Mouse (Mus musculus) heart, adult 2 months (tissue): Measurements from ENCODE around the gene Spred3. TPM values are rescaled to one million over a fixed set of nuclear protein-coding genes. Genes with fewer than 3 reads are reported as not detected.
A peak's percentile ranks its signal among the peaks of the same experiment; 100 is the strongest.
"Not testable (repeated sequence)": the region's sequence is repeated elsewhere in the genome, so short reads cannot be mapped to it uniquely, and the experiment has no call there.

Experiments
- DNase-seq, 2 experiments: peaks; one replicate each; pipeline ENCODE4 v3.0.0; 2021
- H3K27ac ChIP-seq: fragments of 200-600 bp; 2 replicates; pipeline ENCODE4 v1.8.1; 2022
- H3K27me3 ChIP-seq: fragments of 200-500 bp; 2 replicates; pipeline ENCODE4 v1.6.1; 2012; ENCODE audit warnings: mild to moderate bottlenecking, low read length, inconsistent platforms, mixed read lengths; ENCODE audit not compliant: control insufficient read depth, insufficient read depth
- H3K36me3 ChIP-seq: fragments of 200-500 bp; 2 replicates; pipeline ENCODE4 v1.6.1; 2012; ENCODE audit warnings: low read length, inconsistent platforms; ENCODE audit not compliant: control insufficient read depth, insufficient read depth
- H3K4me1 ChIP-seq: fragments of 200-500 bp; 2 replicates; pipeline ENCODE4 v1.6.1; 2011; ENCODE audit warnings: low read length; ENCODE audit not compliant: control insufficient read depth, insufficient read depth
- H3K4me3 ChIP-seq: fragments of 200-600 bp; 2 replicates; pipeline ENCODE4 v1.8.1; 2022
- H3K79me2 ChIP-seq: fragments of 200-500 bp; replicated peaks from 2 replicates; pipeline ENCODE4 v1.6.1; 2012; ENCODE audit warnings: mild to moderate bottlenecking, inconsistent platforms, low read length, moderate library complexity, mixed read lengths; ENCODE audit not compliant: control insufficient read depth, insufficient read depth
- H3K9ac ChIP-seq: fragments of 200-500 bp; 2 replicates; pipeline ENCODE4 v1.6.1; 2012; ENCODE audit warnings: low read depth, mild to moderate bottlenecking, control low read depth, inconsistent platforms, low read length, mixed read lengths
- CTCF ChIP-seq: fragments of 200-600 bp; IDR thresholded peaks from 2 replicates; pipeline ENCODE4 v1.8.1; 2022; ENCODE audit warnings: antibody characterized with exemption, mild to moderate bottlenecking, moderate library complexity
- EP300 ChIP-seq: fragments of 200-500 bp; IDR thresholded peaks from 2 replicates; pipeline ENCODE4 v1.6.1; 2011; ENCODE audit warnings: low read depth, low read length, control low read depth; ENCODE audit not compliant: insufficient read depth
- POLR2A ChIP-seq: fragments of 200-500 bp; IDR thresholded peaks from 2 replicates; pipeline ENCODE4 v1.6.1; 2011; ENCODE audit warnings: mild to moderate bottlenecking, low read depth, low read length, control low read depth; ENCODE audit not compliant: insufficient read depth
- WGBS: fragments of 180-500 bp; shearing (Covaris S2); methylation state at CpG from one replicate; pipeline ENCODE4 v1.1.7; 2018; 5-methylcytosine and 5-hydroxymethylcytosine counted together
- intact Hi-C: fragments of 180-260 bp; cut with DNase I; formaldehyde crosslinking; loops from one replicate; pipeline ENCODE4 v1.15.1; 2025
- polyA plus RNA-seq: library from polyadenylated mRNA; depleted of rRNA; stranded (reverse); fragments of >200 nt; gene quantifications from 2 replicates; pipeline ENCODE4 v1.2.3, GENCODE M21; 2012
- total RNA-seq, 2 experiments: library from RNA; stranded (reverse); gene quantifications; 2 replicates each; pipeline ENCODE4 v1.2.3; 2021

The Spred3 gene
- total and polyA plus RNA-seq, 3 experiments: 0.52 to 1.2 (median 1.0) TPM

- TF ChIP-seq CTCF: no peak
- no peak for TF ChIP-seq POLR2A
These were observed 42.1 kb upstream of the Spred3 start for GRCm38 (mm10) chr7:29212199-29212765.

GRCm38 (mm10) chr7:29211415-29212198 is 41.4 kb upstream of the Spred3 start:
- Histone ChIP-seq H3K4me3 (peak overlapping the region; percentile 44), H3K79me2 (no peaks in the 10 kb centered on the region), H3K9ac (peak overlapping the region; percentile 37), H3K4me1 (no peaks in the 10 kb centered on the region), H3K27me3 (no peaks in the 10 kb centered on the region), H3K36me3 (no peaks in the 10 kb centered on the region), H3K27ac (peak overlapping the region; percentile 84)
- intact Hi-C loops: loop anchor here (1.0 kb wide), 1 partner anchor 20 kb away; no protein-coding TSS in a partner anchor
- 5% methylated on average over 34 of the region's 34 CpGs for WGBS
- peak; percentile 87 to 92 for DNase-seq
- TF ChIP-seq CTCF: no peak
- TF ChIP-seq EP300: 0 out of 2 replicates have a peak, but pooled peaks have one; percentile 6
- TF ChIP-seq POLR2A: peak; percentile 75

More at GRCm38 (mm10) chr7:29212199-29212765, 42.1 kb upstream of the Spred3 start:
- no peaks in the 10 kb centered on the region for H3K36me3 ChIP-seq
- peak in 1 of 2 experiments; percentile 12 for DNase-seq
- no peaks in the 10 kb centered on the region for H3K79me2 ChIP-seq
- H3K9ac ChIP-seq: no peak overlapping the region
- no peaks in the 10 kb centered on the region for H3K27me3 ChIP-seq
- no peaks in the 10 kb centered on the region for H3K4me1 ChIP-seq
- H3K4me3 ChIP-seq: peak overlapping the region; percentile 44
- intact Hi-C loops: no loop called here
- 34% methylated on average over 26 of the region's 26 CpGs for WGBS
- peak overlapping the region; percentile 84 for H3K27ac ChIP-seq

GRCm38 (mm10) chr7:29211013-29211412 is 40.8 kb upstream of the Spred3 start:
- WGBS: 24% methylated on average over 12 of the region's 15 CpGs
- intact Hi-C loops: loop anchor here (1.0 kb wide), 1 partner anchor 20 kb away; no protein-coding TSS in a partner anchor
- H3K79me2 ChIP-seq, H3K9ac ChIP-seq, H3K4me1 ChIP-seq, H3K36me3 ChIP-seq, H3K27me3 ChIP-seq: not testable (repeated sequence)
- peak overlapping the region; percentile 44 for H3K4me3 ChIP-seq
- H3K27ac ChIP-seq: peak overlapping the region; percentile 84
- DNase-seq: peak in 1 of 2 experiments; percentile 56

GRCm38 (mm10) chr7:29202577-29202976 is 32.4 kb upstream of the Spred3 start:
- Histone ChIP-seq H3K27ac (no peak overlapping the region), H3K27me3 (no peaks in the 10 kb centered on the region), H3K36me3 (no peaks in the 10 kb centered on the region), H3K9ac (no peak overlapping the region), H3K4me1 (no peaks in the 10 kb centered on the region), H3K79me2 (no peaks in the 10 kb centered on the region), H3K4me3 (no peak overlapping the region)
- no peak for DNase-seq
- no peak for TF ChIP-seq EP300
- TF ChIP-seq POLR2A: no peak
- TF ChIP-seq CTCF: no peak
- intact Hi-C loops: no loop called here
- 74% methylated on average over 6 of the region's 6 CpGs for WGBS

GRCm38 (mm10) chr7:29194230-29194629 is 24.0 kb upstream of the Spred3 start:
- H3K9ac ChIP-seq, H3K4me3 ChIP-seq, H3K27me3 ChIP-seq, H3K4me1 ChIP-seq, intact Hi-C loops, H3K27ac ChIP-seq, H3K36me3 ChIP-seq, H3K79me2 ChIP-seq, DNase-seq: not testable (repeated sequence)
- 100% methylated on average over 1 of the region's 1 CpGs for WGBS

- intact Hi-C loops: loop anchor here (2.0 to 5.0 kb wide), 2 partner anchors 51 to 115 kb away; partner anchors contain the start of gene Kcnk6
- H3K27ac ChIP-seq, H3K4me1 ChIP-seq, H3K9ac ChIP-seq, DNase-seq, H3K4me3 ChIP-seq, H3K79me2 ChIP-seq, H3K36me3 ChIP-seq, H3K27me3 ChIP-seq: not testable (repeated sequence)
- WGBS: 94% methylated on average over 4 of the region's 4 CpGs
These were observed 11.1 kb upstream of the Spred3 start for GRCm38 (mm10) chr7:29181323-29181722.
